Mouse (Mus musculus): ENCODE data around the gene Tmem59l. TPM values are rescaled to one million over a fixed set of nuclear protein-coding genes. Genes with fewer than 3 reads are reported as not detected.

The Tmem59l gene
- total RNA-seq, 1 experiment from 2014 or later, result 0.20 TPM

- 0 out of 4 replicates have a peak, but pooled peaks of 1 of the 2 experiments have one; percentile 5 for ATAC-seq (replicated peaks in 1 of 2; ENCODE audit: insufficient read depth in 1 of 2, low FRiP score in 2 of 2, low TSS enrichment in 1 of 2, low read depth in 1 of 2, poor library complexity in 2 of 2, severe bottlenecking in 2 of 2)
These were observed 6.7 kb upstream of the Tmem59l start for GRCm38 (mm10) chr8:70493692-70494415.

DNA sequence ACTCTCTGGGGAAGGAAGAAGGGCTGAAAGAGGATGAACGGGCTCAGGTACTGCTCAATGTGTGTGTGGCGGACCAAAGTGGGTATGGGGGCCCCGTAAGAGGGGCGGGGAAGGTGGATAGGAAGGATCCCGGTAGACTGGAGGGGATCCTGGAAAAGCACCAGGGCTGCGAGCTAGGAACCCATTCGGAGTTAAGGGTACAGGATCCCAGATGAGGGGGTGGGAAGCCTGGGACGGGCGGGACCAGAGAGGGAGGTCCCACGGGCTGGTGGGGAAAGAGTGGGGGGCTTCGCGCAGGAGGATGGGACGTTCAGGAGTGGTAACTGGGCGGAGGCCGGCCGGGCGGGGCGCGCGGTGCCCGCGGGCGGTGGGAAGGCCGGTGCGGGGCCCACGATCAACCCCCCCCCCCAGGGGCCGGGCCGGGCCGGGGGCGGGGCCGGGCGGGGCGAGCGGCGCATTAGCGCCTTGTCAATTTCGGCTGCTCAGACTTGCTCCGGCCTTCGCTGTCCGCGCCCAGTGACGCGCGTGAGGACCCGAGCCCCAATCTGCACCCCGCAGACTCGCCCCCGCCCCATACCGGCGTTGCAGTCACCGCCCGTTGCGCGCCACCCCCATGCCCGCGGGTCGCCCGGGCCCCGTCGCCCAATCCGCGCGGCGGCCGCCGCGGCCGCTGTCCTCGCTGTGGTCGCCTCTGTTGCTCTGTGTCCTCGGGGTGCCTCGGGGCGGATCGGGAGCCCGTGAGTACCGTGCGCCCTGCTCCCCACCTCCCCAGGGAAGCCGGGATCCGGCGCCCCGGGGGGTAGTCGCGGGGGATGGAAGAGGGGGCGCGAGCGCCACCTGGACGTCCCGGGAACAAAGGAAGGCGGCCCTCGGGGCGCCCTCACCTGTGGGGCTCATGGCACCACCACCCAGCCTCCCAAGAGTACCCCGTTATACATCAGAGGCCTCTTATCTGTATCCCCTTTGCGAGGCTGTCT, 5.8 kb upstream of the Tmem59l start, which contains the start of gene Crlf1:
TSS of gene Crlf1 (plus strand) at position 495 of the 977 bp plus-strand sequence.
- no peak for ATAC-seq (replicated peaks in 1 of 2; ENCODE audit: insufficient read depth in 1 of 2, low FRiP score in 2 of 2, low TSS enrichment in 1 of 2, low read depth in 1 of 2, poor library complexity in 2 of 2, severe bottlenecking in 2 of 2)

GRCm38 (mm10) chr8:70490880-70491495, 3.8 kb upstream of the Tmem59l start:
- ATAC-seq (replicated peaks in 1 of 2; ENCODE audit: insufficient read depth in 1 of 2, low FRiP score in 2 of 2, low TSS enrichment in 1 of 2, low read depth in 1 of 2, poor library complexity in 2 of 2, severe bottlenecking in 2 of 2), result no peak

DNA sequence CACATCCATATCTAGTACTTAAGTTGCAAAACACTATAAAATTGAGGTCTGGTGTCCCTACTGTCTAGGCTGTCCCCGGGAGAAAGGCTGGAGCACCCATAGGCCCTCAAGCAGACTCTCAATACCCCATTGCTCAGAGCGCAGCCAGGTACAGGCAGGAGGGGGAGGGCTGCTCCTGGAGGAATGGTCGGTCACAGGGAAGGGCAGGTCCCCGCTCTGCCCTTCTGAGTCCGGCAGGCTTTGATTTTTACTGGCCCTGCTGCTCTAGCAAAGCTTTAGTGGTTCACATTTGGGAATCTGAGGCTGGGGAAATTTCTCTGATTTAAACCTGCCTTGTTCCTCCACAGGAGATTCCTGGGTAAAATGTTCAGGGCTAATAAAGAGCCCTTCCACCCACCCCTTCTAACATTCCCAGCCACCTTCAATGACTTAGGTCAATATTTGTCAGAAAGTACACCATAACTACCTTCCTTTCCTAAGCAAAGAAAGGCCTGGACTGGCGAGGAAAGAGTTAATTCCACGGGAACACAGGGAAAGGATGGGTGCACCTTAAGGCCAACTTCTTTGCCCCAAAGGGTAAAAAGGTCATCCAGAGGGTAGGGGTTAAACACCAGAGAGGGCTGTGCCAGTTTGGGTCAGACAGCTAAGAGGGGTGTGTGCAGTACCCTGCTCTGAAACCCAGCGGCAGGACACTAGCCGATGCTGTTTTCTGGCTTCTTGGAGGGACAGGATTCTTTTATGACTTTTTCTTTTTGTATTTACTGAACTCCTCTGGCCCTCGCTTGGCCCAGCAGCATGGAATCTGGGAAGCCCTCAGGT, 3.1 kb upstream of the Tmem59l start:
- ATAC-seq (replicated peaks in 1 of 2; ENCODE audit: insufficient read depth in 1 of 2, low FRiP score in 2 of 2, low TSS enrichment in 1 of 2, low read depth in 1 of 2, poor library complexity in 2 of 2, severe bottlenecking in 2 of 2), result 0 out of 4 replicates have a peak, but pooled peaks of 1 of the 2 experiments have one; percentile 4

DNA sequence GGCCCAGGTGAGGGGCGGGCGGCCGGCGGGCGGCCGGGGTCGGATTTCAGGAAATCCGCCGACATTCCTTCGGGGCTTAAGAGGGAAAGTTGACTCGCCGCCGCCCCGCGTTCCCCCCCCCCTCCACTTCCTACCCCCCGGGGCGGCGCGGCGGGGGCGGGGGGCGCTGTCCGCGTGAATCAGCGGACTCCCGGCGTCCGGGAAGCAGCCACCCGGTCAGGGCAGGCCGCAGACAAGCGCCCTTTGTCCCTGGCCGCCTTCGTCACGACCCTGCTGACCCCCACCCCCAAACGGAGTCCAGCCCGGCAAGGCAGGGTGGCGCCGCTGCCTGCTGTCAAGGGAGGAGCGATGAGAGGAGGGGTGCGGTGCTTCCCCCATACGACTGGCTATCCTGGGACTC, 2.4 kb upstream of the Tmem59l start:
- ATAC-seq (replicated peaks in 1 of 2; ENCODE audit: insufficient read depth in 1 of 2, low FRiP score in 2 of 2, low TSS enrichment in 1 of 2, low read depth in 1 of 2, poor library complexity in 2 of 2, severe bottlenecking in 2 of 2), result no peak

GRCm38 (mm10) chr8:70488931-70489470, 1.8 kb upstream of the Tmem59l start:
- ATAC-seq (replicated peaks in 1 of 2; ENCODE audit: insufficient read depth in 1 of 2, low FRiP score in 2 of 2, low TSS enrichment in 1 of 2, low read depth in 1 of 2, poor library complexity in 2 of 2, severe bottlenecking in 2 of 2), result no peak

- ATAC-seq (replicated peaks in 1 of 2; ENCODE audit: insufficient read depth in 1 of 2, low FRiP score in 2 of 2, low TSS enrichment in 1 of 2, low read depth in 1 of 2, poor library complexity in 2 of 2, severe bottlenecking in 2 of 2), result no peak
These were observed 1.0 kb upstream of the Tmem59l start for GRCm38 (mm10) chr8:70487993-70488796.

DNA sequence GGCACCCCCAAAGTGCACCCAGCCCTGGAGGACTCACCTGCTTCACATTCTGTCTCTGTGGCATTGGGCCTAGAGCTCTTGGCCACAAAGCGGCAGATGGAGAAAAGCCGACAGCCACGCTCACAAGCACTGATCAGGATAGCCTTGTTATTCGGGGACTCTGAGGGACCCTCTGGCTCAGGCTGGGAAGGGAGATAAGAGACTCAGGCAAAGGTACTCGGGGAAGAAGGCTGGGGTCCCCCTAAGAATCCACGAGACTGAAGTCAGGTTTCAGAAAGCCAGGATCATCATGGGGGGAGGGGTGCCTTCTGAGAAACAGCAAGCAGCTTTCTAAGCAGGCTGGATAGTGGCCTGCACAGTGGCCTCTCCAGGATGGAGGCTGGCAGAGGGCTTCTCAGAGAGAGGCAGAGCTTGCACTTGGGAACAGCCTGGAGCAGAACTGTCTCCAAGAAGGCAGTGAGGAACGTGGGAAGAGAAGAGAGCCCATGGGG, 922 bp downstream of the Tmem59l start:
- no peak for ATAC-seq (replicated peaks in 1 of 2; ENCODE audit: insufficient read depth in 1 of 2, low FRiP score in 2 of 2, low TSS enrichment in 1 of 2, low read depth in 1 of 2, poor library complexity in 2 of 2, severe bottlenecking in 2 of 2)

DNA sequence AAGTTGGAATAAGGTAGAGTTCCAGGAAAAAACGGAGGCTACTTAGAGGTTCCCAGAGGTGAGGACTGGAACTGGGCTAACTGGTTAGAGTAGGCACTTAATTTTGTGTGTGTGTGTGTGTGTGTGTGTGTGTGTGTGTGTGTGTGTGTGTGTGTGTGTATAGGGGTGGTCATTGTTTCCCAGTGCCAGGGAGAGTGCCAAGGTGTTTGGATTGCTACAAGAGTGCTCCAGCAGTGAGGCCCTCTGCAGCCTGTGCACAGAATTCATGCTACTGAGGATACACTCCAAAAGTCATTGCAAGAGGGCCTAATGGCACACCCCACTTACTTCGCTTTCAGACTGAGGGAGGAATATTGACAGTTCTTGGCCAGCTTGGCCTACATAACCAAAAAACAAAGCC, 4.2 kb downstream of the Tmem59l start:
- no peak for ATAC-seq (replicated peaks in 1 of 2; ENCODE audit: insufficient read depth in 1 of 2, low FRiP score in 2 of 2, low TSS enrichment in 1 of 2, low read depth in 1 of 2, poor library complexity in 2 of 2, severe bottlenecking in 2 of 2)

- ATAC-seq (replicated peaks in 1 of 2; ENCODE audit: insufficient read depth in 1 of 2, low FRiP score in 2 of 2, low TSS enrichment in 1 of 2, low read depth in 1 of 2, poor library complexity in 2 of 2, severe bottlenecking in 2 of 2), result no peak
These were observed 5.2 kb downstream of the Tmem59l start for GRCm38 (mm10) chr8:70481908-70482307.

- ATAC-seq (replicated peaks in 1 of 2; ENCODE audit: insufficient read depth in 1 of 2, low FRiP score in 2 of 2, low TSS enrichment in 1 of 2, low read depth in 1 of 2, poor library complexity in 2 of 2, severe bottlenecking in 2 of 2), result peak; percentile 9 to 14; a peak in 1 of 4 replicates
These were observed 9.7 kb downstream of the Tmem59l start for GRCm38 (mm10) chr8:70477269-70477982.

- peak; percentile 92 to 97 for ATAC-seq (replicated peaks in 1 of 2; ENCODE audit: insufficient read depth in 1 of 2, low FRiP score in 2 of 2, low TSS enrichment in 1 of 2, low read depth in 1 of 2, poor library complexity in 2 of 2, severe bottlenecking in 2 of 2)
These were observed 10.6 kb downstream of the Tmem59l start, which contains the start of gene Klhl26 for GRCm38 (mm10) chr8:70476333-70477268. Gene Klhl26 (minus strand): TSS chr8:70476968.

GRCm38 (mm10) chr8:70471856-70472255, 15.3 kb downstream of the Tmem59l start:
- ATAC-seq (replicated peaks in 1 of 2; ENCODE audit: insufficient read depth in 1 of 2, low FRiP score in 2 of 2, low TSS enrichment in 1 of 2, low read depth in 1 of 2, poor library complexity in 2 of 2, severe bottlenecking in 2 of 2), result no peak

DNA sequence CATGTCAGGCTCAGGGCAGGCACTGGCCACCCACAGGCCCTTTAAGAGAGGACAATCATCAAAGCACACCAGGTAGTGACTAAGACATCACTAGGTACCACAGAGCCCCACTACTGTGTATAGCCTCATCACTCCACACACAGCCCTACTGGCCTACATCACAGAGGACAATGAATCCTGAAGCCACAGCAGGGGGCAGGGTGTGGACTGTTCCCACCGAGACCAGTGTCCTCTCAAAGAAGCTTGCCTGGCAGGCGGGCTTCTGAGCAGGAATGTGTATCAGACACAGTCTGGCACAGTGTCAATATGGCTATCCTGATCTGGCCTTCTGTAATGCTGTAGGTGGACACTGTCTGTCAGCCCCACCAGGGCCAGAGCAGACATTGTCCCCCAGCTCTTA, 17.2 kb downstream of the Tmem59l start:
- no peak for ATAC-seq (replicated peaks in 1 of 2; ENCODE audit: insufficient read depth in 1 of 2, low FRiP score in 2 of 2, low TSS enrichment in 1 of 2, low read depth in 1 of 2, poor library complexity in 2 of 2, severe bottlenecking in 2 of 2)

Measured in hematopoietic stem cell, adult 5-6 weeks (primary cell).